Mouse (Mus musculus): ENCODE data around the gene Trim71. TPM values are rescaled to one million over a fixed set of nuclear protein-coding genes. Genes with fewer than 3 reads are reported as not detected.

The Trim71 gene
- polyA plus RNA-seq, 1 experiment from 2014 or later = 1.4 TPM

DNA sequence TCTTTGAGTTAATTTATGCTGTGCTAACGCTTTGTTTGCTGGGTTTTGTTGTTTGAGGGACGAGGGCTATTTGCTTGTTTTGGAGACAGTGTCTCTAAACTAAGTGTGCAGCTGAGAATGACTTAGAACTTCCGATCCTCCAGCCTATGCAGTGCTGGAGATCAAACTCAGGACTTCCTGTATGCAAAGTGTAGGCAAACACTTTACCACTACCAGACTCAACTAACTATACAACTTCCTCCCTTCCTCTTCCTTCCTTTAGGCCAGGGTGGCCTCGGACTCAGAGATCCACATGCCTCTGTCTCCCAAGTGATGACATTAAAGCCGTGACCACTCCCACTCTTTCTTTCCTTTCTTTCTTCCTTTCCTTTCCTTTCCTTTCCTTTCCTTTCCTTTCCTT is 9.4 kb upstream of the Trim71 start:
- no peak for ATAC-seq (ENCODE audit: low read depth)

DNA sequence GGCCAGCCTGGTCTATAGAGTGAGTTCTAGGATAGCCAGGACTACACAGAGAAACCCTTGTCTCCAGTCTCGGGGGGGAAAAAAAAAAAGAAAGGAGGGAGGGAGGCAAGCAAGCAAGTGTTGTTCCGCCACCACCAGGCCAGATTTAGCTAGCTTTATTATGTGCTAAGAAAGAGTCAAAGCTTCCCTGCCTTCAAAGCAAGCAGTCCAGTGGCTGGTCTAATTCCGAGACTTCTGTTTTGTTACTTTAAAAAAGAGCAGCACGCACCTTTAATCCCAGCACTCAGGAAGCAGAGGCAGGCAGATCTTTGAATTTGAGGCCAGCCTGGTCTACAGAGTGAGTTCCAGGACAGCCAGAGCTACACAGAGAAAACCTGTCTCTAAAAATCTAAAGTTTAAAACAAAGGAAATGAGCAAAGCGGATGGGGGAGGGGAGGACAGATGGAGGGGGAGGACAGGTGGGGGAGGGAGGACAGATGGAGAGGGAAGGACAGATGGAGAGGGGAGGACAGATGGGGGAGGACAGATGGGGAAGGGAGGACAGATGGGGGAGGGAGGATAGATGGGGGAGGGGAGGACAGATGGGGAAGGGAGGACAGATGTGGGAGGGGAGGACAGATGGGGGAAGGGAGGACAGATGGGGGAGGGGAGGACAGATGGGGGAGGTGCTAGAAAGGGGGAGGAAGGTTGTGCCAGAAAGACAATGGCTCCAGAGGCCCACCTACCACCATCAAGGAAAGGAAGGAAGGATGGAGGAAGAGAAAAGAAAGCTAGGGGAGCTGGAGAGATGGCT is 4.7 kb upstream of the Trim71 start:
- H3K27me3 ChIP-seq = peaks cover 29% of the 10 kb centered on the region
- H3K9me3 ChIP-seq (replicated peaks) = no peaks in the 10 kb centered on the region
- H3K9ac ChIP-seq = no peak overlapping the region
- H3K4me1 ChIP-seq (replicated peaks) = 0 out of 2 replicates have a peak, but pooled peaks cover 3% of the 10 kb centered on the region
- H3K36me3 ChIP-seq = no peaks in the 10 kb centered on the region
- no peak overlapping the region for H3K27ac ChIP-seq
- ATAC-seq (ENCODE audit: low read depth) (no peak), DNase-seq (no peak)
- 74% methylated on average over 5 of the region's 5 CpGs for WGBS (ENCODE audit: insufficient replicate concordance)
- H3K4me2 ChIP-seq = no peak overlapping the region
- no peak overlapping the region for H3K4me3 ChIP-seq (replicated peaks)

More for the DNA sequence above, 9.4 kb upstream of the Trim71 start:
- 23% methylated on average over 5 of the region's 5 CpGs for WGBS (ENCODE audit: insufficient replicate concordance)
- H3K9me3 ChIP-seq (replicated peaks) = no peaks in the 10 kb centered on the region
- H3K4me2 ChIP-seq = no peak overlapping the region
- no peak overlapping the region for H3K9ac ChIP-seq
- H3K4me1 ChIP-seq (replicated peaks) = peaks cover 6% of the 10 kb centered on the region
- DNase-seq = no peak
- no peak overlapping the region for H3K4me3 ChIP-seq (replicated peaks)
- H3K36me3 ChIP-seq = no peaks in the 10 kb centered on the region
- H3K27me3 ChIP-seq = no peaks in the 10 kb centered on the region
- H3K27ac ChIP-seq = no peak overlapping the region

DNA sequence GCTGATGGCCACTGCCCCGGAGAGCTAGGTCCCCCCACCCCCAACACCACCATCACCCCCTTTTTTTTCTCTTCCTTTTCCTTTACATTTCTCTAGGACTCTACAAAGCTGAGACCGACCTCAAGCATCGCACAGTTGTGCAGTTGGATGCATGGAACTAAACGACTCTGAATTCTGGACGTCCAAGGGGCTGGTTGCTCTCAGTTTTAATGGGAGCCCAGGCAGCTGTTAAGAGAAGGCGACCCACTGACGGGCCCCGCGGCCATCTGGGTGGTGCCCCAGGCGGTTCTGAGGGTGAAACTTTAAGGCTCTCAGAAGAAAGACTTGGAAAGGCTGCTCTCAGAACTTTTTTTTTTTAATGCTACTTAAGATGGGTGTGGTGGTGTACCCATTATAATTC is 498 bp upstream of the Trim71 start:
- no peak for DNase-seq
- Histone ChIP-seq H3K27ac (peak overlapping the region; percentile 73; the same call in 1 of the 2 replicates), H3K27me3 (peaks cover 72% of the 10 kb centered on the region), H3K4me2 (peak overlapping the region; percentile 62), H3K9ac (no peak overlapping the region), H3K36me3 (no peaks in the 10 kb centered on the region), H3K4me1 (replicated peaks) (no peaks in the 10 kb centered on the region; the same call in 1 of the 2 replicates), H3K4me3 (replicated peaks) (peak overlapping the region; percentile 60), H3K9me3 (replicated peaks) (no peaks in the 10 kb centered on the region)
- no peak for ATAC-seq (ENCODE audit: low read depth)
- WGBS (ENCODE audit: insufficient replicate concordance) = 3% methylated on average over 10 of the region's 10 CpGs

DNA sequence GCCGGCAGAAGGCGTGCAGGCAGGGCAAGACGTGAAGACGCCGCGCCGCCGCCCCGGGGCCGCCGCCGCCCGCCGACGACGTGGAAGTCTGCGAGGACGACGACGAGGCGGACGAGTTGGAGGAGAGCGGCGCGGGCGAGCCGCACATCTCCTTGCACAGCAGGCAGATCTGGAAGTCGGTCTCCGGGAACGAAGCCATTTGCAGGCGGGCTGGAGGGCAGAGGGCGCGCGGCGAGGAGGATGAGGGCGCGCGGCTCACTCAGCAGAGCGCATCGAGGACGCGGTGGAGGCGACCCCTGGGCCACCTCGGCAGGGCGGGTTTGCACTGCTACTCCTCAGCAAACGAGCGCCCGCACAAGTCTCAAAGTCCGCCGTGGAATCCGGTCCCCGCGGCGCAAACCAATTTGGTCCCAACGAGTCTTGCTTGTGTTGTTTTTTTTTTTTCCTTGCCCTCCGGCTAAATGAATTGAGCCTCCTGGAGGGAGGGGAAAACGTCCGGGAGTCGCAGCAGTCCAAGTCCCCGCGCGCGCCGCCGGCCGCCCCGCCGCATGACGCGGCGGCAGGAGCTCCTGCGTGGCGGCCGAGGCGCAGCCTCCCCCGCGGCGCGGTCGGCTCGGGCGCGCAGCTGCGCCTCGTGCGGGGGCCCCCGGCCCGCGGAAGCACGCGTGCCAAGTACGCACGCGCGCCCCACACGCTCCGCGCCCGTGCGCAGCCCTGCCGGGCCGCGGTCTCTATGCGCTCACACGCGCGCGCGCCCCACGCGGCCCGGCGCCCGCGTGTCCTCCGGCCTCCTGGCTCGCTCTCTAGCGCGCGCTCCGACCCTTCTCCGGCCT is 1.0 kb downstream of the Trim71 start:
- DNase-seq (no peak), ATAC-seq (ENCODE audit: low read depth) (no peak)
- H3K27me3 ChIP-seq = peaks cover 87% of the 10 kb centered on the region
- H3K9ac ChIP-seq = peak overlapping the region; percentile 66
- H3K36me3 ChIP-seq = no peaks in the 10 kb centered on the region
- WGBS (ENCODE audit: insufficient replicate concordance) = under 1% methylated on average over 121 of the region's 122 CpGs
- H3K4me1 ChIP-seq (replicated peaks) = peaks cover 3% of the 10 kb centered on the region
- peak overlapping the region; percentile 73 for H3K27ac ChIP-seq
- H3K9me3 ChIP-seq (replicated peaks) = no peaks in the 10 kb centered on the region
- peak overlapping the region; percentile 60 for H3K4me3 ChIP-seq (replicated peaks)
- peak overlapping the region; percentile 62 for H3K4me2 ChIP-seq

DNA sequence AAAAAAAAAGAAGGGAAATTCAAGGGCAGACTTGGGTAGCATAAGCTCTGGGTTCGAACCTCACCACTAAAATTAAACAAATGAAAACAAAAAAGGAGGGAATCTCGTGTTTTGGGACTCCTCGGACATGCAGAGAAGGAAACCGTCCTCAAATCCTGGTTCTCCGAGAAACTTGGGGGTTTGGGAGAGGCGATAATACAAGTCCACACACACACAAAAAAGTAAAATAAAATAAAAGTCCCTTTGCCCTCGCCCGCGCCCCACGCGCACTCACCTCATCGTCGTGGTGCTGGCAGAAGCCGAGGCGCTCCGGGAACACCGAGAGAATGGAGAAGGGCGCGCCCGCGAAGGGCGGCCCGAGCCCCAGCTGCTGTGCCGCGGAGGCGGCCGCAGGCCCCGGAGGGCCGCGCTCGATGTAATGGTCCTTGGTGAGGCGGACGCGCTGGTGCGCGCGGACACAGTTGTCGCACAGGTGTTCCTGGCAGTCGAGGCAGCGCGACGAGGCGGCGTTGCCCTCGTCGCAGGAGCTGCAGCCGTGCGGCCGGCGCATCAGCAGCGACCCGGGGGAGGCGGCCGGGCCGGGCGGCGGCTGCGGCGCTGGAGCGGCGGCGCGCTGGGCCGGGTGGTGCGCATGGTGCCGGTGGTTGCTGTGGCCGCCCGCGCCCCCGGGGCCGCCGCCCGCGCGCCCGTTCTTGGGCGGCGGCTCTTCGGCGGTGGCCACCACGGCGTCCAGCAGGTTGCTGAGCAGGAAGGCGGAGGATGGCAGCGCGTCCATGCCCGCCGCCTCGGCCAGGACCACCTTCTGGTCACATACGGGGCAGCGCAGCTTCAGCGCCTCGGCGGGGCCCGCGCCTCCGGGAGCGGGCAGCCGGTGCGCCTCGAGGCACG is 1.9 kb downstream of the Trim71 start:
- Histone ChIP-seq H3K27ac (peak overlapping the region; percentile 73), H3K4me1 (replicated peaks) (peaks cover 3% of the 10 kb centered on the region), H3K4me2 (peak overlapping the region; percentile 62), H3K27me3 (peaks cover 89% of the 10 kb centered on the region), H3K36me3 (no peaks in the 10 kb centered on the region), H3K9me3 (replicated peaks) (no peaks in the 10 kb centered on the region), H3K4me3 (replicated peaks) (peak overlapping the region; percentile 60), H3K9ac (peak overlapping the region; percentile 66)
- no peak for ATAC-seq (ENCODE audit: low read depth)
- under 1% methylated on average over 93 of the region's 101 CpGs for WGBS (ENCODE audit: insufficient replicate concordance)
- no peak for DNase-seq

DNA sequence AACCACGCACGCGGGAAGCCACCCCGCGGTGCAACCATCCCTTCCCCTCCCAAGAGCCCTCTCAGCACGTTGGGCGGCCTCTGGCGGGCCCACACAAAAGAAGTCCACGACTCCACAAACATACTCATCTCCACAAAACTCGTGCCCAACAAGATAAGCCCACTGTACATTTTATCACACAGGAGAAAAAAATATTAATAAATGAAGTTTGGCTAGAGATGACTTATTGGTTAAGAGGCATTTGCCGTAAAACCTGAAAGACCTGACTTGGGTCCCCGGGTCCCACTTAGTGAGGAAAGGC is 2.5 kb downstream of the Trim71 start:
- Histone ChIP-seq H3K9ac (peak overlapping the region; percentile 66; the same call in 1 of the 2 replicates), H3K27ac (no peak overlapping the region), H3K4me3 (replicated peaks) (peak overlapping the region; percentile 60), H3K4me2 (peak overlapping the region; percentile 62), H3K36me3 (no peaks in the 10 kb centered on the region), H3K27me3 (peaks cover 93% of the 10 kb centered on the region), H3K9me3 (replicated peaks) (no peaks in the 10 kb centered on the region), H3K4me1 (replicated peaks) (peaks cover 3% of the 10 kb centered on the region)
- DNase-seq (no peak), ATAC-seq (ENCODE audit: low read depth) (no peak)
- WGBS (ENCODE audit: insufficient replicate concordance) = 2% methylated on average over 12 of the region's 12 CpGs

DNA sequence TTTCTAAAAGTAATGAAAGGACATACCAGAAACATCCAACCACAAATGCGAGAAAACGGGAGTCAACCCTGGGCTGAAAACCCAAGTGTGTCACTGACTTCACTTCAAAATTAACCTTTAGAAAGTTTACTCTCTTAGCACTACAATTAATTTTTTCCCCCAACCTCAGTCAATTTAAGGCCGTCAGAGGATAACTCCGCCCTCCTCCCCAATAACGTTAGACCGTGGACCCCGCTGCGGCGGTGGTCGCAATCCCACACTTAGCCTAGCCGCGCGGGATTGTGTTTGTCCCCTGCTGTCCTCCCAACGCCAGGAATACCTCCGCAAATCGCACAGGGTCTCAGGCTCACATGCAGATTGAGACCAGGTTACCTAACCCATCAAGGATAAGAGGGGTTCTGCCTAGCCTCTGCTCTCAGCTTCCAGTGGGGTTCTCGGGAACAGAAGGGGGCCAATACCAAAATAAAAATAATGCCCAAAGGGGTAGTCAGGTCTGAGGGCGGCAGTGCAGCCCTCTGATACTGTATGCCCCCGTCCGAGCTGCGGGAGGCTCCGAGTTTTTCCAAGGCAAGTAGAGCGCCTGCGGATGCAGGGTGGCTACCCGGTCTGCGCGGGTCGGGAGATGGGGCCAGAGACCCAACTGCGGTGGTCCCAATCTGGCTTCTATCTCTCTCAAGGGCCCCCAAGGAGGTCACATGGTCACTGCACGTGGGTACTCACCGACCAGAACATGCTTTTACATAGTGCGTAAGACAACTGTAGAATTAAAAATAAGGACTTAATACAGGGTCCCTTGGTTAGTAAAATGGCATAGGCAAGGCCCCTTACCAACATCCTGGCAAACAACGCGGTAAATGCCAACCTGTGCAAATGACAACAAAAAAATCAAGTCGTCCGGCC is 3.1 kb downstream of the Trim71 start:
- H3K4me2 ChIP-seq = peak overlapping the region; percentile 62
- no peaks in the 10 kb centered on the region for H3K9me3 ChIP-seq (replicated peaks)
- ATAC-seq (ENCODE audit: low read depth) (no peak), DNase-seq (no peak)
- H3K36me3 ChIP-seq = no peaks in the 10 kb centered on the region
- H3K4me1 ChIP-seq (replicated peaks) = peaks cover 4% of the 10 kb centered on the region
- H3K9ac ChIP-seq = peak overlapping the region; percentile 66
- 1% methylated on average over 36 of the region's 36 CpGs for WGBS (ENCODE audit: insufficient replicate concordance)
- peaks cover 95% of the 10 kb centered on the region for H3K27me3 ChIP-seq
- H3K27ac ChIP-seq = no peak overlapping the region
- peak overlapping the region; percentile 60 for H3K4me3 ChIP-seq (replicated peaks)

DNA sequence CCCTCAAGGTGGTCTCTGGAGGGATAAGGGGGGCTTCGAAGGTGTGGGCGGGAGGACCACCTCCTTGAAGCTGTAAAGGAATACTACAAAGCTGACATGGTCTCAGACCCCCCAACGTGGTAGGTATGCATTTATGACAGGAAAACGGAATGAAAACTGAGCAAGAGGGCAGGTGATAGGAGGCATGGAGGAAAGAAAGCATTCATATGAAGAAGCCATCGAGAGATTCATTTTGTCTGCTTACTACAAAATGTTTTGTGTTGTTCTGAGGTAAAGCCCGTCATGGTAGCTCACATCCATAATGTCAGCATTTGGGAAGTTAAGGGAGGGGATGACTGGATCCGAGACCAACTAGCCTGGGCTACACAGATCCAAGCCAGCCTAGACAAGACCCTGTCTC is 4.0 kb downstream of the Trim71 start:
- H3K27me3 ChIP-seq = peaks cover 91% of the 10 kb centered on the region
- DNase-seq (no peak), ATAC-seq (ENCODE audit: low read depth) (no peak)

DNA sequence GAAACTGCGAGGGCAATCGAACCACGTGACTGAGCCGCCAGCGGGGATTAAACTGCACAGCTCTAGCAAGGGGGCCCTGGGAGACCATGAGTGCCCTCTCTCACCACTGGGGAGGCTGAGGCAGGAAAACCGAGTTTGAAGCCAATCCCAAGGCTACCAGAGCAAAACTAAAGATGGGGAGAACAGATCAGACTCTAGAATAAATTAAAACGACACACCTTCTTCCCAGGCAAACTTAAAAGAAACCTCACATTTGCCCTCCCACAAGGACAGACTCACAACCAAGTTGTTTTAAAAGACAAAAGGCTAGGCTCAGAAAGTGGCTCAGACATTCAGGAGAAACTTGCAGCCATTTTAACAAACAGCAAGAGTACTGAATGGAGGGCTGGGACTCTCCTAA is 7.1 kb downstream of the Trim71 start:
- no peak for ATAC-seq (ENCODE audit: low read depth)
- WGBS (ENCODE audit: insufficient replicate concordance) = 19% methylated on average over 7 of the region's 7 CpGs
- peaks cover 60% of the 10 kb centered on the region for H3K27me3 ChIP-seq
- no peaks in the 10 kb centered on the region for H3K9me3 ChIP-seq (replicated peaks)
- DNase-seq = no peak
- H3K27ac ChIP-seq = no peak overlapping the region
- no peak overlapping the region for H3K9ac ChIP-seq
- H3K36me3 ChIP-seq = no peaks in the 10 kb centered on the region
- peaks cover 28% of the 10 kb centered on the region for H3K4me1 ChIP-seq (replicated peaks)
- no peak overlapping the region for H3K4me3 ChIP-seq (replicated peaks)
- H3K4me2 ChIP-seq = no peak overlapping the region

More for the DNA sequence above, 4.0 kb downstream of the Trim71 start:
- Histone ChIP-seq H3K36me3 (no peaks in the 10 kb centered on the region), H3K4me2 (peak overlapping the region; percentile 62), H3K9me3 (replicated peaks) (no peaks in the 10 kb centered on the region), H3K4me3 (replicated peaks) (peak overlapping the region; percentile 60), H3K9ac (peak overlapping the region; percentile 66), H3K4me1 (replicated peaks) (peaks cover 12% of the 10 kb centered on the region), H3K27ac (no peak overlapping the region)
- 19% methylated on average over 7 of the region's 7 CpGs for WGBS (ENCODE audit: insufficient replicate concordance)

DNA sequence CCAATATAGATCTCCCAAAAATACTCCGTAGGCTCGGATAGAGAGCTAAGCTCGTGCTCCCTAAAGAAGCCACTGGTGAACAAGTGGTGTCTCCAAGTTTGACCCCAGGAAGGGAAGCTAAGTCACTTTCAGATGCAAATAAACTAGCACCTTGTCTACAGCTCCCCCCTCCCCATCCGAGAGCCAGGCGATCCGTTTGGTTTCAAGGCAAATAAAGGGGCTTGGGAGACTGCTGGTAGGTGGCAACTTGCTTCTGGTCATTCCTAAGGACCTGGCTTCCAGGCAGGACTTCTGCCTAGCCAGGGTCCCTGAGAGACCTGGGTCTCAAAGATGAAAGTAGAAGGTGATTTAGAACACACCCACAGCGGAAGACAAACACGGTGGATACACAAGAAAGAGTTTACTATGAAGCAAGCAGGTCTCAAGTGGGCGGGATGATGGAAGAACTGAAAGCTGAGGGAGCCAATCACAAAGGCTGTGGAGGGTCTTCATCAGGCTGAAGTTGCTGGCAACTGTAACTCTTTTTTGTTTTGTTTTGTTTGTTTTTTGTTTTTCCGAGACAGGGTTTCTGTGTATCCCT is 7.8 kb downstream of the Trim71 start:
- H3K9me3 ChIP-seq (replicated peaks) = no peaks in the 10 kb centered on the region
- no peak overlapping the region for H3K9ac ChIP-seq
- no peak overlapping the region for H3K4me3 ChIP-seq (replicated peaks)
- ATAC-seq (ENCODE audit: low read depth) (no peak), DNase-seq (no peak)
- H3K27me3 ChIP-seq = peaks cover 53% of the 10 kb centered on the region
- H3K4me2 ChIP-seq = peak overlapping the region; percentile 30
- H3K36me3 ChIP-seq = no peaks in the 10 kb centered on the region
- WGBS (ENCODE audit: insufficient replicate concordance) = 47% methylated on average over 10 of the region's 10 CpGs
- H3K4me1 ChIP-seq (replicated peaks) = peaks cover 28% of the 10 kb centered on the region
- H3K27ac ChIP-seq = peak overlapping the region; percentile 30; the same call in 1 of the 2 replicates
